Mouse (Mus musculus) ES-Bruce4 (cell line): ENCODE measurements around the gene Dpf3.

Experiments used
- EP300 ChIP-seq: IDR thresholded peaks from 2 replicates; pipeline ENCODE4 v1.6.1; 2011; ENCODE audit warnings: low read depth, low read length; ENCODE audit not compliant: insufficient read depth
- POLR2A ChIP-seq: IDR thresholded peaks from one replicate; pipeline ENCODE4 v1.8.1; 2011; ENCODE audit warnings: low read length; ENCODE audit not compliant: insufficient read depth

DNA sequence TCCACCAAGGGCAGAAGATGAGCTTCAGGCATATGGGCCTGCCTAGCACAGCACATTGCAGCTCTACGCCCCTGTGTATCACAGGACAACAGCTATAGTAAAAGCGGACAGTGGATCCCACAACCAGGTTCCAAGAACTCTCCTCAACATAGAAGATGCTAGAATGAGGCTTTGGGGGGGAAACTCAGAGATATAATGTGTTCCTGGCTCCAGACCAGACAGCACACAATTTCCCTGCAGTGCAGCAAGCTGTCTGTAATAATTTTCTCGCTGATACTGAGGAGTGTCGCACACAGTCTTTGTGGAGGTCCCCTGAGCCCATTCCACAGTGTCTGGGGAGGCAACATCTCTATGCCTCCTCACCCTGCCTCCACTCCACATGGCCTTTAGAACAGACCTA is 146.6 kb downstream of the Dpf3 start:
- no peak for TF ChIP-seq POLR2A
- no peak for TF ChIP-seq EP300
